Mouse (Mus musculus) mammary gland, adult 2 months (tissue): Measurements from ENCODE around the gene Wsb1. TPM values are rescaled to one million over a fixed set of nuclear protein-coding genes. Genes with fewer than 3 reads are reported as not detected.

ENCODE experiments used
- polyA plus RNA-seq: library from polyadenylated mRNA; depleted of rRNA; stranded (reverse); fragments of >200 nt; gene quantifications from 2 replicates; pipeline ENCODE4 v1.2.3, GENCODE M21; 2012; ENCODE audit warnings: low replicate concordance; rRNA removed

Gene Wsb1
- 50.7 and 61.7 TPM in 2 replicates for polyA plus RNA-seq

DNA sequence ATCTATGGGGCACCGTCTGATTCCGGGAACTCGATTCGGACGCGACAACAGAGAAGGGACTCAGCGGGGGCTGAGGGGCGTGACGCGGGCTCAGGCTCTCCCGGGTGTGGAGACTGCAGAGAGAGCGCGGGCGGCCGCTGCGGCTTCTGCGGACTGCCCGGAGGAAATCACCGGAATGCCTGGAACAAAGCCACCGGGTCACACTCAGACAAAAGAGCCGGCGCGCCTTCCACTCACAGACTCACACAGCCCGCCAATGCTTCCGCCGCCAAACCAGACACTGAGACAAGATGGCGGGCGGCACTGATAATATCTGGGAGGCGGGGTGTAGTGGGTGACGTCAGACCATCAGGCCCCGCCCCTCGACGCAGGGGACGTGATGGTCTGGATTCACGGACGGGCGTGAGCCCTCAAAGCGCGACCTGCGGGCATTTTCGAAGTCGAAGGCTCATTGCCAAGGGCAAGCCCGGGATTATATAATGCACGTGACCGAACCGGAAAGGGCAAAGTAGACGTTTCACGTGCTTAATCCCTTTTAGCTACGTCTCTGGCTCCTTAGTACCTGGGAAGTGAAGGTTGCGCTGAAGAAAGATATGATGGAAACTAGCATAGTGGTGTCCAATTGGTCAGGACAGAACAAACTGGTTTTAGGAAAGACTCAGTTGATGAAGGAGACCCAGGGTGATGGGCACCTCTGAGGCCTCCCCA is at the start of gene Wsb1:
Wsb1 (minus strand) TSS at position 281 of the 708 bp plus-strand sequence.

DNA sequence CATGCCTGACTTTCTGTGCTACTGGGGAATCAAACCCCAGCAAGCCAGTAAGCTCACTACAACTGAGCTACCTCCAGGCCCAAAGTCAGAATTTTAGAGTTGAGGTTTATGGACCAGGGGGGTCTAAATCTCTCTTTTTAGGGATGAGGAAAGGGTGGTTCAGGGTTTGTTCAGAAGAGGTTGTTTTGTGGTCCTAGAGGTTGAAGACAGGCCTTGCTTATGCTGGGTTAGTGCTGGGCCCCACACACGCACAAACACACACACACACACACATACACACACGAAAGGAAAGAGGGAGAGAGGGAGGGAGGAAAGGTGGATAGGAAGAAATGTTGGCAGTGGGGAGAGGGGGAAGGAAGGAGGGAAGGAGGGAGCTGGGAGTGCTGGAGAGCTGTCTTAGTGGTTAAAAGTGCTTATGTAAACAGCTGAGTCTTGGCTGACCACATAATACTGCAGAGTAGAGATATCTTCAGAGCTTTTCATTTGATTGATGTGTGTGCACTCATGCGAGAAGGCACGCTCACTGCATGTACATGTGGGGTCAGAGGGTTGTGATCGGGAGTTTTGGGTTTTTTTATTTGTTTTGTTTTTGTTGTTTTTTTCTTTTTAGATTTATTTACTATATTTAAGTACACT is 42.5 kb upstream of the Wsb1 start, which contains the start of gene Gm9964:
Gm9964 (minus strand) TSS at position 51 of the 636 bp plus-strand sequence.

Other genes with a start within 250 kb of the Wsb1 start
- 39.3 and 46.4 TPM in 2 replicates for gene Ksr1, start 108.3 kb downstream of the Wsb1 start, polyA plus RNA-seq
- gene Gm9964, start 42.2 kb upstream of the Wsb1 start, polyA plus RNA-seq = not detected in 2 replicates
- gene Nf1, start 85.0 kb upstream of the Wsb1 start, polyA plus RNA-seq = 8.1 and 12.5 TPM in 2 replicates
- not detected in 2 replicates for gene Omg, start 249.4 kb upstream of the Wsb1 start, polyA plus RNA-seq